Mouse (Mus musculus) CD4-positive naive resting alpha-beta T cell, adult 57 days (primary cell): ENCODE data around the gene Sox12. TPM values are rescaled to one million over a fixed set of nuclear protein-coding genes. Genes with fewer than 3 reads are reported as not detected.

Experiments used
- total RNA-seq: library from RNA; stranded (reverse); gene quantifications from one replicate; pipeline ENCODE4 v1.2.4, GENCODE M21; 2023

Gene Sox12
- total RNA-seq: 0.80 TPM

DNA sequence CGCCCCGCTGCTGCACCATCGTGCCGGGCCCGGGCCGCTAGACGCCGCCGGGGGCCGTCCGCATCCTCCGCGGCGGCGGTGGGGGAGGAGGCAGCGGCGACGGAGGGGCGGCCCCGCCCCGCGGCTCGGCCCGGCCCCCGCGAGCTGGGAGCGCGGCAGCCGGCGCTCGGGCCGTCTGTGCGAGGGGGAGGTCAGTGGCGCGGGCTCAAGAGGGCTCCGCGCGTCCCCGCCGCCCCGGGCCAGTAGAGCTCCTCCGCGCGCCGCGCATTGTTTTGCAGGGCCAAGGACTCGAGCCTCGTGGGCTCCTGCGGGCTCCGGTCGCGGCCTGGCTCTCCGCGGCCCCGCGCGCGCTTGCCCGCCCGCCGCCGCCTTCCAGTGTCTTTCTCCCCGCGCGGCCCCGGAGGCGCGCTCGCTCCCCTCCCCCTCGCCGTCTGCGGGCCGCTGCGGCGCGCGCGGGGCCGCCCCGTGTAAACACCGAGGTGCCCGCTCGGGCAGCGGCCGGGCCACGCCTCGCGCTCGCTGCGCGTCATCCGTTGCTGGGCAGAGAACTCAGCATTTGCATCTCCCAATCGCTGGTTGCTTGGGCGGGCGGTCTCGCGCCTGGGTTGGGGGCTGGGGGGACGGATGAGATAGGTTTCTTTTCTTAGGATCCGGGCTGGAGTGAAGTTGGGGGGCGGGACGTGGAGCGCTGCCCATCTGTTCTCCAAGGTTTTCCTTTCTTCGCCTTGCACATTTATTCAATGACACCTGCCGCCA is at the start of gene Sox12:
TSS of gene Sox12 (minus strand) at position 384 of the 756 bp plus-strand sequence.

DNA sequence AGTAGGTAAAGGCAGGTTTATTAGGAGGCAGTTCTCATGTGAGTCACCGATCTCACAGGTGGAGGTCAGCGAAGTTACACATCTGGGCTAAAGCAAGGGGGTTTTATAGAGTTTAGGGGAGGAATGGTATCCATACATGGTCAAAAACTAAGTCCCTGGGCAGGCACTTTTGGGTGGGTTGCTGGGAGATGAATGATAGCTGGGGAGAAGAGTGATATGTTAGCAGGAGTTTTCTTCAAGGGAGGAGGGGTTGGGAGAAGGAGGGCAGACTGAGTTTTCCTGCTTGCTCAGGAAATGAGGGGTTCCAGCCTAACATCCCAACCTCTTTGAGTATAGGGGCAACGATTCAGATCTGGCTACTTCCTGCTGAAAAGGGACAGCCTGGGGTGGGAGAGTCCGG is 17.4 kb upstream of the Sox12 start, which contains the start of gene 6820408C15Rik:
TSS of gene 6820408C15Rik (plus strand) at position 301 of the 400 bp plus-strand sequence.

GRCm38 (mm10) chr2:152414591-152415165 is 16.8 kb upstream of the Sox12 start, which contains the start of gene Zcchc3:
TSS of gene Zcchc3 (minus strand) at chr2:152415027.

GRCm38 (mm10) chr2:152376345-152376741 is 21.5 kb downstream of the Sox12 start, which contains the start of gene Nrsn2:
TSS of gene Nrsn2 (minus strand) at chr2:152376638.

Other genes with a start within 250 kb of the Sox12 start
- 114 TPM for gene Csnk2a1, start 171.2 kb downstream of the Sox12 start, total RNA-seq
- gene Tbc1d20, start 104.2 kb downstream of the Sox12 start, total RNA-seq: 55.5 TPM
- gene Rbck1, start 65.4 kb downstream of the Sox12 start, total RNA-seq: 215 TPM
- 20.3 TPM for gene Trib3, start 54.0 kb downstream of the Sox12 start, total RNA-seq
- gene Nrsn2, start 21.4 kb downstream of the Sox12 start, total RNA-seq: not detected
- 1.0 TPM for gene Zcchc3, start 17.0 kb upstream of the Sox12 start, total RNA-seq
- gene 6820408C15Rik, start 17.5 kb upstream of the Sox12 start, total RNA-seq: not detected
- gene Defb23, start 66.6 kb upstream of the Sox12 start, total RNA-seq: not detected
- gene Defb20, start 79.0 kb upstream of the Sox12 start, total RNA-seq: not detected
- not detected for gene Defb22, start 92.1 kb upstream of the Sox12 start, total RNA-seq
- not detected for gene Defb26, start 113.6 kb upstream of the Sox12 start, total RNA-seq
- gene Defb28, start 120.2 kb upstream of the Sox12 start, total RNA-seq: not detected
- gene Defb29, start 142.0 kb upstream of the Sox12 start, total RNA-seq: not detected
- gene Gm17416, start 171.3 kb upstream of the Sox12 start, total RNA-seq: not detected
- gene Defb21, start 174.7 kb upstream of the Sox12 start, total RNA-seq: not detected
- not detected for gene Defb19, start 182.2 kb upstream of the Sox12 start, total RNA-seq
- not detected for gene Defb45, start 201.3 kb upstream of the Sox12 start, total RNA-seq
- gene Defb36, start 206.3 kb upstream of the Sox12 start, total RNA-seq: not detected
- gene Defb25, start 225.0 kb upstream of the Sox12 start, total RNA-seq: not detected
- not detected for gene Rem1, start 228.9 kb upstream of the Sox12 start, total RNA-seq